Mouse (Mus musculus) ZHBTc4 (cell line): Measurements from ENCODE around the gene Psmd11.

Source experiments
- DNase-seq: peaks from one replicate; pipeline ENCODE4 v3.0.0-alpha.2; 2011; ENCODE audit warnings: low read depth, low spot score

Psmd11 gene

DNA sequence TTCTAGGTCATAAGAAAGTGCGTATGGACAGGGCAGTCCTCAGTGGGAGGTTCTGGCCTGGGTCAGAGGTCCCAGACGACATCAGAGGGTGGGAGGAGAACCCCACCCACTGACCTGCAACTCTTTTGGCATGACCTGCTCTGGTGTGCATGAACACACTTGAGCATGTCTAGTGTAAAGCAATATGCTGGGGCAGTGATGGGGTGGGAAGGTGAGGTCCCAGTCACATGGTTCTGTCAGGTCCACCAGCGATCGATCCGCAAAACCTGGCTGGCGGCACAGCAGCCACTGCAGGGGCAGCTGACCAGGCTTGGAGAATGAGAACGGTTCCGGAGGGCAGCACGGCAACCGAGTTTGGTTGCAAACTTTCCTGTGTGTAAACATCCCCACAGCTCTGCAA, 53.9 kb downstream of the Psmd11 start:
- no peak for DNase-seq

DNA sequence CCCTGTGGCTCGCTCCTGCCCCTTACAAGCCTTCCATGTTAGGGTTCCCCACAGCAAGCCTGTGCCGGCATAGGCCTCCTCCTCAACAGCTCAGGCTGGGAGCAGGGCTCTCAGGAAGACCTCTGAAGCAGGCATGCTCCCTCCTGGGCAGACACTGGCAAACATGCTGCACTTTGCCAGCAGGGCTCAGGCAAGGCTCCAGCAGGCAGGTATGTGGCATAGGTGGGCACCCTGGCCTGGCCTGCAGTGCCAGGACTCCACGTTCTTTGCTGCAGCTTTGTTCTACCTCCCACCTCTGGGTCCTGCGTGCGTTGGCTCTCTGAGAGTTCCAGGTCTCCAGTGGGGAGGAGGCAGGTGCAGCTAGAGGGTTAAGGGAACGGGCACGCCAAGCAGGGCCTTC, 54.5 kb downstream of the Psmd11 start:
- DNase-seq, result no peak

DNA sequence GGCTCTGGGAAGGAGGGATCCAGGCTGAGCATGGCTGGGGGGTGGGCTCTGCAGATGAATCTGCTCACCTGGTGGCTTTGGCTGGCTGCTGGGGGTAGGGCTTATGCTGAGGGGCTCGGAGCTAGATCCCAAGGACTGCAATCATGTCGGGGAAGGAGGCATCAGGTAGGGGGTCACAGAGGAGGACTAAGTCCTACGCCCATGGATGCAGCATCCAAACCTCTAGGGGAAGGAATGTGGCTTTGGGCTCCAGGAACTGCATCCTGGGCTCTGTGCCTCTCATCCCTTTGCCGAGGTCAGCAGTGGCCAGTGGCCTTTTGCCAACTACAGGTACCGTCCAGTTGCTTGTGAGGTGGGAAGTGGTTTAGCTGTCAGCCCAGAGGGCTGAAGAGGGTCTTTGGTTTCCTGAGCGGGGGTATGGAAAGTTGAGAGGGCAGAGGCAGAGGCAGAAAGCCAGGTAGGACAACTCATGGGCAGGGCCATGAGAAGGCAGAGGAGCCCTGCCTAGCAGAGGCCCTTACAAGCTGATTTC, 55.2 kb downstream of the Psmd11 start:
- DNase-seq, result no peak

DNA sequence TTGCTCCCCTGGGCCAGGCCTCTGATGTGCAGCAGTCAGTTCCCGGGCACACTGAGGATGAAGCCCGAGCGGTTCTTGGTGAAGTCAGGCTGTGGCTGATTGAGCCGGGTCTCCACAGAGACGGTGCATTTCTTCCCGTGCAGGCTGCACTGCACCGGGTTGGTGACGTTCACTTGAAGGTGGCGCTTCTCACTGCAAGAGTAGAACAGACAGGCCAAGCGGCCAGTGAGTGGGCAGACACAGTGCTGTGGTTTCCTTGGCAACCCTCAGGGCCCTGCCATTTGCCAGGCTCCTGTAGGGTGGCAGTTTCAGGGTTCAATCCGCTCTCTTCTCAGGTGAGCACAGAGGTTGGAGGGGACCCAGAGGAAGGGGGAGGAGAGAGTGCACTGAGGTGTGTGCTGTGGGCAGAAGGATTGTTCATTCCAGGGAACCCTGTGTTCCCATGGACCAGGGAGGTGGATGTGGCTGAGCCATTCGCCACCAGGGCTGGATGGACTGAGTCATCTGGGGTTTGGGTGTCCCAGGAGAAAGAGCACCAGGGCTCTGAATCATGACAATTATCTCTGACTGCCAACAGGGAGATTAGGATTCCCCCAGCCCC, 55.9 kb downstream of the Psmd11 start:
- DNase-seq, result no peak

DNA sequence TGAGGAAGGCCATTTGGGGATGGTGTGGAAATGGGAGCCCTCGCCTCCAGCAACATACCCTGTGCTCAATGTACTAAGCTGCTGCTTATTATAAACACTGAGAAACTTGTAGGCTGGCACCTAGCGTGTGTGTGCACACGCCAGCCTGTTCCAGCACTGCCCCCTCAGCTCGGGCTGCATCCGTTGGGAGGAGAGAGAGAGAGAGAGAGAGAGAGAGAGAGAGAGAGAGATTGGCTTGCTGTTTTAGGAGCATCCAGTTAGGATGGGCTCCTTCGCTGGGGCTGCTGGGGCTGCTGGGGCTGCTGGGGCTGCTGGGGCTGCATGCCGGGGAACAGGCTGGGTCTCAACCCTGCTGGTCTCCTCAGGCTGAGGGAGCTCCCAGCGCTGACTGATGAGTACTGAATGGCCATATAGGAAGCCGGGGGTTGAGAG, 56.7 kb downstream of the Psmd11 start:
- no peak for DNase-seq

DNA sequence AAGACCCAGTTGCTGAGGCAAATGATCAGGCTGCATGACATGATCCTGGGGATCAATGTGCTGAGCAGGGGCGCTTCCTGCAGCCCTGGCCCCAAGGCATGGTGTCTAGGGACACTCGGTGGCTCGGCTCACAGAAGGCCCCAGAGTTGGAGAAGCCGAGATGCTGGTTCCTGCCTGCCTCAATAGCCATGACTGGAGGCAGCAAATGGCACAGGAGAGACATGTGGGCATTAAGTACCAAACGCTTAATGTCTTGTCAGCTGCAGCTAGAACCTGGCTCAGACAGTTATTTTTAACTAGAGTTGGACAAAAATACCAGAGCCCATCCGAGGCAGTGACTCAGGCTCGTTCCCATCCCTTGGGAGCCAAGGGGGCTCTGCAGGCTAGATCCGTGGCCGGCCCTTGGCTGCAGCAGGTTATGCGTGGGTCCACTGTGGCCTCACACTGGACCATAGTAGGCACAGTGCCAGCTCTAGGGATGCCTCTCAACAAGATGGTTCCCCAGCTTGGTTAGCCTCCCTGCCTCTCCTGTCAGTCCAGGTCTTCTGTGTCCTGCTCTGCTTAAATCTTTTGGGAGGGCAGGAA, 57.3 kb downstream of the Psmd11 start:
- DNase-seq, result no peak

DNA sequence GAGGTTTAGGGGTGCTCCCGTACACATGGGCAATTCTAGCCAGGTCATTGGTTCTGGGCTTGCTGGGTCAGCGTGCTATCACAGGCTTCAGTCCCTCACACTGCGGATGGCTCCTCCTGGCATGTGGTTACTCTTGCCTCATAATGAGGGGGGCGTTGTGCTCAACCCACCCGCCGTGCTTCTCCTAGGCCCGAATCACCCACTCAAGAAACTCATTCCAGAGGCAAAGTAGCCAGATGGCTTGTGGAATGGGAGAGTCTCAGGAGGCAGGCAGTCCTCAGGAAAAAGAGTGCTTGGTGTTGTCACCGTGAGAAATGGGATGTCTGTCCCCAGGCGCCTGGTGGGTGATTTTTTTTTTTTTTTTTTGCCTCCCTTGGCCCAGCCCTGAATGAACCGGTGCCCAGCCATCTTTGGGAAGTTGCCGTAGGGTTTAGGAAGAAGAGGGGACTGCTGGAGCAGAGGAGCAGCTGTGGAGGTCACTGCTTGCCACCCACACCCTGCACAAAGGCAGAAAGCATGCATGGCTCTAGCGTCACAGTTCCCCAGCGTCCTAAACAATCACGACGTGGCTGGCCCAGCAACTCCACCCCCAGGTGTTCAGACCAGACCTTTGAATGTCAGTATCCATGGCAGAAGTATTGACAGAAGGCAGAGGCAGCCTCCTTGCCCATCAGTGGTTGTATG, 59.6 kb downstream of the Psmd11 start:
- no peak for DNase-seq

DNA sequence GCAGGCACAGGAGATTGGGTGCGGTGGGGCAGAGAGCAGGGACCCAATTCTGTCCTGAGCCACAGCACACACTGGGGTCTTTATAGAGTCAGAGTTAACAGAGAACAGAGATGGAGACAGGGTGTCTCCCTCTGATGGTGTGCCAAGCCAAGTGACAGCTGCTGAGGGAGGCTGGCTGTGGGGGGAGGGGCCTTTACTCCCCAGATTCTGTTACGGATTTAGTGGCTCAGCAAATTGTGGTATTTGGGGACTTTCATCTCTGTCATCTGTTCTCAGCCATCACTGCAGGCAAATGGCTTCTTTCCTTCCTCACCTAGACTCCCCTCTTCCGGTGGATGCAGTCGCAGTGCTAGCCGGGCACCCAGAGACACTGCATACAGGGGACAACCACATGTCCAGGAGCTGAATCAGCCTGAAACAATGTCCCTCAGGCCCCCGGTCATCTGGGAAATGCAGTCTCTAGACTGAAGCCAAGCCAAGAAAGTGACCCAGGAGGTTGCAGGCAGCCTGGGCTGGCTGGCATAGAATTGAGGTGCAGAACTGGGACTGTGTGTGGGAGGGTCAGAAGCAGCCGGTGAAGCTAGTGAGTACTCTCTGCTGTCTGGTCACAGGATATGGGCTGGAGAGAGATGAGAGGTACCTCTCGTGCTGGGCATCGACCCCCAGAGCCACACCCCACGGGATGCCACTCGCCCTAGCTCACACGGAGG, 60.9 kb downstream of the Psmd11 start:
- no peak for DNase-seq

DNA sequence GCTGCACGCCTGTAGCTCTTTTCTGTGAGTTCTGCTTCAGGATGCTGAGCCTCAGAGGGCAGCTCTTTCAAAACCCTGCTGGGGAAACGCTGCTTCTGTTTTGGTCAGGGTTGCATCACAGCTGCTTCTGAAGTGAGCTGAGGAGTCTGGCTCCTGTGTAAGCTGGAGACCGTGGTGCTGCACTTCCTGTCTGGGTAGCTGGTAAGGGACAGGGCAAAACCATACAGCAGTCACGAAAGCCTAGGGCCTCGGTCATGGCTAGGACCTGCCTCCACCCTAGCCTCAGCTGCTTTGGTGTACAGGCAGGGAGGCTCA, 61.4 kb downstream of the Psmd11 start:
- DNase-seq, result no peak

DNA sequence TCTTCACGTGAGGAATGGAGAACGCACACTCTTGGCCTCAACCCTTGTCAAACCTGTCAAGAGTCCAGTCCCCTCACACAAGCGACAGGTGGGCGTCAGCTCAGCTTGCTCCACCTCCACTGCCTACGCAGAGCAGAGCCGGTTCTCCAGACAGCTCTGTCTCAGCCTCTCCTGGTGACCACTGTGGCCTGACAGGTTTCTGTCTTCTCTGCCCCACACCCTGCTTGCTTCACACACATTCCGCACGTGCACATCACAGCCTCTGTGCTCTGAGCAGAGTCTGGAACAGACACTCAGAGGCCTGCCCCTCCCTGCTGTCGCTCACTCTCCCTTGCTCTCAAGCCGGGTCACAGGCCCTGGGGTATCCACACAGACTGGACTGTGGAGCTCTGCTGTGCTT, 62.4 kb downstream of the Psmd11 start:
- DNase-seq, result no peak

DNA sequence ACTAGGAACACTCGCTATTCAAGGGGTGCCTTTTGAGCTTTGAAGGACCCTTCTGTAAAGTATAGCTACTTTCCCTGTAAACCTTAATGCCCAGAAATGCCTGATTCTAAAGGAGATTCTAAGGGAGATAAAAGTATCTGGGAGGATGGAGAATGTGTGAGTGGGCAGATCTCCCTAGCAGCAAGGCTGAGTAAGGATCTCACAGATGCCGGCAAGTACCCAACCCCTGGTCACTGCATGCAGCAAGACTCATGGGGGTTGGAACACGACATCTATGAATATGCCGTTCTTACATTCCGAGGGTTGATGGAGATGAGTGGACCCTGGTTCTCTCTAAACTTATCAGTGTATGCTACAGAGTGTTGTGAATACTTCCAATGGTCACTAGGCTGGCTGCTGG, 64.8 kb downstream of the Psmd11 start:
- no peak for DNase-seq

DNA sequence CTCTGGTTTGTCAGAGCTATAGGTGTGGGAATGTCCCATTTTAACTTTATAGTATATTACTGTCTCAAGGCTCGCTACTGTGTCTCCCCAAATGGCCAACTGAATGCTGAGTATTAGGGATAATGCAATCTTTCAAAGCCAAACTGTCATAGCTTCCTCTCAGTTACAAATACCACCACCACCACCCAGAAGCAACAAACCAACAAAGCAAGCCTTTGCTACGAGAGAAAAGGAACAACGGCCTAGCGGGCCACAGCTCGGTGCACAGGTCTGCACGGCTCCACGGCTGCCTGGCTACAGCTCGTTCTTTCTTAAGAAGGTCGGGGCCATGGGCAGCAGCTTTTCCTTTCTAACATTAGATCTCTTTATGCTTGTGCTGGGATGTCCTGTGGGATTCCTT, 66.4 kb downstream of the Psmd11 start:
- no peak for DNase-seq

DNA sequence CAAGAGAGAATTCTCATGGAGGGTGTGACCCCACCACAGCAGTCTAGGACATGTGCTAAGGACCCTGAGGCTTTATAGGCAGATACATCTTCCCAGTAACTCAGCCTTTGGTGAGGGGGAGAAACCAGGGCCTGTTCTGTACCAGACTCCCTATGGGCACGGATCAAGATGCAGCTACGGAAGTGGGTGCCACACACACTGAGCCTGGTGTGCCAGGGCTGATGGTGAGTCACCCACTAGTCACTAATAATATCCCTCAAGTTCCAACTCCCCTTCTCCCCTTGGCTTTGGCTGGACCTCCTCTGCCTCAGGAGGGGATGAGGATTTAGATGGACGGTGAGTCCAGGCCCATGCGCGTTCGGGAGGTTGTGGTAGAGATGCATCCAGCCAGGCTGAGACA, 67.6 kb downstream of the Psmd11 start:
- DNase-seq, result no peak

DNA sequence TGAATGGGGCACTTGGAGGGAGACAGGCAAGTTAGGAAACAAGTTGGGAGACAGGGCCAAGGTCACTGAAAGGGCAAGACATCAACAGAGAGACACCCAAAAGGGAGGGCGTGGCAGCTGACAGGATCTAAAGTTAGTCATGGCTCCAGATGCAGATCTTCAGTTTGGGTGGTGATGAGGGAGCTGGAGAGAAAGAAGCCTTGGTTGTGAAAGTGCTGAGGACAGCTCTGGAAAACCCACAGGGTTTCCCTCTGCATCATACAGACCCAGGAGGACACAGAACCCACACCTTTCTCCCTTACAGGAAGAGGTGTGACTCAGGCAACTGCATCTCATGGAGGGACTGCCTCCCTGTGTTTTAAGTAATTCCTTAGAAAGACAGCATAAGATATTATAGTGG, 68.2 kb downstream of the Psmd11 start:
- no peak for DNase-seq

DNA sequence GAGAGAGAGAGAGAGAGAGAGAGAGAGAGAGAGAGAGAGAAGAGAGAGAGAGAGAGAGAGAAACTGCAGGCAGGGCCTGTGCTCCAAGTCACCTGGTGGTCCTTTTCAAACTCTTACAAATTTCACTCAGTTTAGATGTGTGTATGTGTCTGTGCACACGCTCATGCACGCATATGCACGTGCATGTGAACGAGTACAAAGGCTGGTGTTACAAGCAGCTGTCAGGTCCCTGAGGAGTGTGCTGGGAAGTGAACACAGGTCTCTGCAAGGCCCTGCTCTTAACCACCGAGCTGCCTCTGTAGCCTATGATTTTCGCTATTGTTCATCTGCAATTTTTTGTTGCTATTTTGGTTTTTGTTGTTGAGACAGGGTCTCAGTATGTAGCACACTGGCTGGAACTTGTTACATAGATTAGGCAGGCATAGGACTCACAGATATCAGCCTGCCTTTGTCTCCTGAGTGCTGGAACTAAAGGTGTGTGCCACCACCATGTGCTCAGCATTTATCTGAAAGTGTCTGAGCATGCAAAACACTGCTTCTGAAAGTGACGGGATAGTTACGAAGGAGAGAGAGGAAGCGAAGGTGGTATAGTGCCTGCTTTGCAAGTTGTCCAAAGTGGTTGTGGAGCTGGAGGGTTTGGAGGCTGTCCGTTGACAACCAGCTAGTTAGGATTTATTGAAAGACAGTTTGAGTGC, 69.0 kb downstream of the Psmd11 start:
- DNase-seq, result no peak

DNA sequence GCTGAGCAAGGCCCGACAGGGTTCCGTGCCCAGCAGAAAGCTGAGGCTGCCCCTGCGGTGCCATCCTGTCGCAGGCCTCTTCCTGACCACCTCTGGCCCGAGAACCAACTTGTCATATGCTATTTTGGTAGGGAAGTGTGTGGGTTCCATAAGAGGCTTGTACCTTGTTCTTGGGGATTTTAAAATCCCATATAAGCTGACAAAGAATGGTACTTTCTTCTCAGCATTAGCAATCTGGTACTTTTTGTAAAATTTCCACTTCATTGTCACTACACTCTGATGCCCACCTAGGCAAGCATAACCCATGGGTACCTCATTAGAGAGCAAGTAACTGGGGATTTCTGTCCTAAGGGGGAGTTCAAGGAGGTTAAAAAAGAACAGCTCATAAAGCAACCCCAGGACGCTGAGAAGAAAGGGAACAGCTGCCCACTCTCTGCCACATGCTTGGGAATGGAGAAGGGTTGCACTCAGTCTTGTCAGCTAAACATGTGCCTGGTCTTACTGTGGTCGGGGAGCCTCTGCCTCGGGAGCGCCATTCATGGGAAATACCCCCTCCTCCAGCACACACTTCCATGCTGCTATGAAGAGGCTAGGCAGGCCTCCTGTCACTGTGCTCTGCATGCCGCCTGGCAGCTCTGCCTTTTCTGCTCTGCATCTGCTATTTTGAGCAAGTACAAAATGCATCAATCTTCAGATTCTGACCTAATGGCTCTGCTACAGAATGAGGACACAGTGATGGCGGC, 70.1 kb downstream of the Psmd11 start:
- no peak for DNase-seq

DNA sequence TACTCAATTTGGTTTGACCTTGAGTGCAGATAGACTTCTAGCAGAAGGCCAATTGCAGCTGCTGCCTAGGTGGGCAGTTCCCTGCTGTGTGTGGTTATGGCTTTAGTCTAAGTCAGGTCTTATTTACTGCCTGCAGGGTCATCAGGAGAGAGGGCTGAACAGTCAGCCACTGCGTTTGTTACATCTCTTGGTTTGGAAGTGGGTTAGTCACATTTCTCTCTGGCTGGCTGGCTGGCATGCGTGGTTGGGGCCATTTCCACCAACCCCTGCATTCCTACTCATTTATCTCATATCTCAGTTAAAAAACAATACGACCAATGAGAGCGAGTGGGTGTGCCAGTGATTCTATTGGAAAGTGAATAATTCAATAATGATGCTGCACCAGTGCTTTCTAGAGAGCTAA, 71.1 kb downstream of the Psmd11 start:
- DNase-seq, result no peak

DNA sequence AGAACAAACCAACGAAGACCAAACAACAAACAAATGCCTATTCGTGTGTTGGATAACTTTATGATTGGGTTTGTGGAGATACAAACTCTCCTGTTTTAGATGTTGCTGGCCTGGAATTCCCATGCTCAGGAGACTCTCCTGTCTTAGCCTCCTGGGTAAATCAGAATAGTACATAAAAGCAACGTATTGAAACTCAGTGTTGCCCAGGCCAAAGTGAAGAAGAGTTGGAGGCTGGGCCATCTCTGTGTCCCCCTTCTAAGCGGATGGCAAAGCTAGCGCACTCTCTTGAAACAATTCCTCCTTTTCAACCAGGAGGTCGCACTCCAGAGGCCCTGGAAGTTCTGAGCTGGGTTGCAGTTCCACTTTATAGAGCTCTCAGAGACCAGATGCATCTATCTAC, 74.9 kb downstream of the Psmd11 start:
- no peak for DNase-seq

DNA sequence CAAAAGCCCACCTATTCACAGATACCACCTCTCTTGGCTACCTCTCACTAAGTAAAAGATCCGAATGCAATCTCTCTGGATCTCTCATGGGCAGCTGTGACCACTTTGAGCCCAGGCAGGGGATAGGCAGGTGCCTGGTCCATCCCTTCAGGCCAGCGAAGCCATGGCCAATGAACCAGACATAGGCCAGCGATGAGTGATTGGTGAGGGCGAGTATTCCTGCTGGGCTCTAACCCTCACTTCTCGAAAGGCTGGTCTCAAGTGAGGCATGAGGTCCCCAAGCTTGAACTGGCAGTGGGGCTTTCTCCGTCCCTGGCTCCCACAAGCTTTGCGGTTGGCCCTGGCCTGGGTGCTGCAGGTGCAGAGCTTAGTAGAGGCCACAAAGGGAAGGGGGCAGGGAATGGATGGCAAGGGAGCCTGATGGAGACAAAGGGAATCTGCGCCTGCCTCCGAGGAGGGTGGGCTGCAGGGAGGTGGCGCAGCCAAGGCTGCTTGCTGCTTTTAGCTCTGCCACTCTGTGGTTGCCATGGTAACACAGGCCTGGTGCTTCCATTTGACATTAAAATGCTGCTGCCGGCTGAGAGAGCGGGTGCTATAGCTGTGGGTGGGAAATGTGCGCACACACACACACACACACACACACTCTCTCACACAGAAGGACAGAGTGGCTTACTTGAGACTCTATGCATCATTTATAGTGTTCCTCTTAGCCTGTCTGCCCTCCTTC, 75.5 kb downstream of the Psmd11 start:
- peak; percentile 47 for DNase-seq

DNA sequence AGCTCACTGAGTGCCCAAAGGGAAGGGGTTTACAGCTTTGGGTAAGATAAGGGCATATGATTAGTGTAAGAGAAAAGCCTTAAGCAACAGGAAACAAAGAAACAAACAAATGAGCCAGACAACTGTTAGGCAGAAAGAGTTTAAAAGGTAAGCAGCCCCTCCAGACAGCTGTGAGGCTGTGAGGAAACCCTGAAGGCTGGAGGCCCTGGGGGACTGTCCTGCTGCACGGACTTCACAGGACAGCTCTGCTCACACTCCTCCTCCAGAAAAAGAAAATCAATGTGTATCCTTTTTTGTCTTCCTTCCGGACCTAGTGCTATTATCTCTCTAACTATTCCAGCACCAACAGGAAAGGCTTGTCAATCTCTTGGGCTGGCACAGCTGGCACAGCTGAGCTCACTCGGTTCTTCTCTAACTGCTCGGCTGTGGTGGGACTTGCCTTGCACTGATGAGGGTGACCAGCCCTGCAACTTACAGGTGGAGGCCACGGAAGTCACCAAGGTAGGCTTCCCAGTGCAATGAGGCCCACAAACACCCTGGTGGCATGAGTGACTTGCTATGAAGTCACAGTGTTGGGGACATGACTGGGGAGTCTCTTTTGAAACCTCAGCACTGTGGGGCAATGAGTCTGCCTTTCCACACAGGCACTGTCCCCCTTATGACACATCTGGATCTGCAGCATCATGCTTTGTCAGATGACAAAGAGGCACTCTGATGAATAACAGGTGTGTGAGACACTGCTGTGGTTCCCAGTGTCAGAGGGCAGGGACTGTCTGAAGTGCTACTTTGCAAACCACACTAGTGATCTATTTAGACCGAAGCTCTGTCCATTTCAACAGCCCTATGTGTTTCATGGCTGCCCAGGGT, 76.3 kb downstream of the Psmd11 start:
- DNase-seq, result no peak
